Mouse (Mus musculus): Measurements from ENCODE around the gene Rcan2.

The Rcan2 gene

DNA sequence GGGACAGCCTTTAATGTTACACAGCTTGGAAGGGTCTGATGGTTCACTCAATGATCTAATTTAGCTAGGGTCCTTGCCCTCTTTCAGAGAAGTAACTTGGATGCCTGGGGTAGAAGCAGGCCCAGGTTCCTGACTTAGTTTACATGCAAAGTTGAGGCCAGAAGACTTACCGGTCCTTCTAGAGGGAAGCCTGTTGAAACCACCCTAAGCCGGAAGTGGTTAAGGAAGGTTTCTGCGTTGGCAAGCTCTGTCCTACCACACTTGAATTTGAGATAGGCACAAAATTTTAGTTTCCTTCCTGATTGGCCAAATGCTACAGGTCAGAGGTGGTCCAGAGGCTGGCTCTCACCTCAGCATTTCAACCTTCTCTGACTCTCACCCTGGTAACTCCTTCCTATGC lies 287.1 kb downstream of the Rcan2 start:
- DNase-seq: no peak
